8 mouse cellular contexts compared by ENCODE assay signal in the genomic region with DNA sequence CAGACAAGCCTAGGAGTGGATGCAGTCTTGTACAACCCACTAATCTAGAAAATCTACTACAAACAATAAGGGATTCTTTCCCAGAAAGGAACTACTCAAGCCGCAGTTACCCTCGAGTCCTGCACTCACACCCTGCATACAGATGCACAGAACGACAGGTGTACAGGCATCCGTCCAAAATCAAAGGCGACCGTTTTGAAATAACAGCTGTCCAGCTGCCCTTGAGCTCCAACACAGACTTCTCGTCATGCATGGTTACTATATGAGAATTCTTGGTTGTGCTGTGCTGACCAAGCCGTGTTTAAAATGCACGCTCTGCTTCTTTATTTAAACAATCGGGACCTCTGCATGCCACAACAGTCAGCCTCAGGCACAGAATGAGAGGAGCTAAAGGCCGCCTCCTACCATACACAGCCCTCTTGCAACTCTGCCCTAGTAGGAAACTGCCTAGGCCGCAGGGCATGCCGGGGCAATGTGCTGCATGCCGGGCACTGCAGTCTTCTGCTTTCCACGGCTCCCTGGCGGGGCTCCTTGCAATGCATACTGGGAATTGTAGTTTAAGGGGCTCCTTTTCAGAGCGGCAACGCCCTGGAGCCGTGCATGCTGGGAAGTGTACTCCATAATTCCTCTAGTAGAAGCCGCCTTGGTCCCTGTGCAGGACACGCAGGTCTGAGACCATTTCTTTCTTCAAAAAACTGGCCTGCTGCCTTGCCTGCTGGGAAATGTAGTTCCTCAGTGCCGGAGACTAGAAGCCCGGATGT.
DNase-seq lines count a peak whose midpoint lies in the region; ATAC-seq and TF ChIP-seq lines count a peak whose summit lies in the region.

No protein-coding gene starts in this region.

- peak overlapping the region; percentile 24 for H3K4me3 ChIP-seq in hindbrain, embryonic 12.5 days
- peak overlapping the region; percentile 30 for H3K4me3 ChIP-seq in lung, postnatal 0 days (ENCODE audit: low read depth, low read length)

- no peaks in the 10 kb centered on the region for H3K36me3 ChIP-seq in hindbrain, embryonic 12.5 days
- H3K36me3 ChIP-seq in lung, postnatal 0 days (ENCODE audit: insufficient read depth, low read length) = no peaks in the 10 kb centered on the region

- TF ChIP-seq EP300 in lung, postnatal 0 days (IDR thresholded peaks at IDR 0.05) = no peak; the same call in 1 of the 2 replicates

- H3K27ac ChIP-seq in hindbrain, embryonic 12.5 days = peak overlapping the region; percentile 88
- H3K27ac ChIP-seq in lung, postnatal 0 days (ENCODE audit: low read length) = no peak overlapping the region

- H3K9ac ChIP-seq in hindbrain, embryonic 12.5 days = peak overlapping the region; percentile 53
- 0 out of 2 replicates have a peak overlapping the region, but pooled peaks have one; percentile 9 for H3K9ac ChIP-seq in lung, postnatal 0 days (replicated peaks; ENCODE audit: low read depth)

- H3K27me3 ChIP-seq in hindbrain, embryonic 12.5 days = no peaks in the 10 kb centered on the region
- no peaks in the 10 kb centered on the region for H3K27me3 ChIP-seq in lung, postnatal 0 days (replicated peaks; ENCODE audit: insufficient read depth, low read length)

- ATAC-seq in hindbrain, embryonic 12.5 days (ENCODE audit: low FRiP score) = peak; percentile 99
- peak; percentile 99 for ATAC-seq in lung, postnatal 0 days

- DNase-seq in NIH3T3 (ENCODE audit: low read depth) = peak; percentile 92
- DNase-seq in cerebellum, adult 9-11 months = peak; percentile 100
- DNase-seq in frontal cortex, postnatal 14 days (ENCODE audit: low spot score in 2 of 2) = peak; percentile 95 to 98
- peak; percentile 92 to 94 for DNase-seq in layer of hippocampus, postnatal 10 days (ENCODE audit: low spot score in 2 of 2)
- peak; percentile 99 for DNase-seq in lung, postnatal 0 days (ENCODE audit: low spot score)
- peak; percentile 79 for DNase-seq in ovary, postnatal 10 days (ENCODE audit: low spot score)
- peak; percentile 89 for DNase-seq in thymus, postnatal 0 days (ENCODE audit: low spot score)

- peak; percentile 23; the same call in 1 of the 2 replicates for TF ChIP-seq CTCF in lung, postnatal 0 days (IDR thresholded peaks at IDR 0.05)

- 15% methylated on average over 23 of the region's 23 CpGs for WGBS in hindbrain, embryonic 12.5 days
- WGBS in lung, postnatal 0 days = 4% methylated on average over 23 of the region's 23 CpGs

- peak overlapping the region; percentile 50 for H3K4me2 ChIP-seq in hindbrain, embryonic 12.5 days (replicated peaks)
- peak overlapping the region; percentile 56 for H3K4me2 ChIP-seq in lung, postnatal 0 days (replicated peaks; ENCODE audit: low read depth, low read length)

- no peaks in the 10 kb centered on the region for H3K9me3 ChIP-seq in hindbrain, embryonic 12.5 days (replicated peaks)
- no peaks in the 10 kb centered on the region for H3K9me3 ChIP-seq in lung, postnatal 0 days (ENCODE audit: low read length)

- H3K4me1 ChIP-seq in hindbrain, embryonic 12.5 days = peaks cover 7% of the 10 kb centered on the region
- H3K4me1 ChIP-seq in lung, postnatal 0 days (ENCODE audit: insufficient read depth, low read depth, low read length) = no peaks in the 10 kb centered on the region
